Mouse (Mus musculus) liver, embryonic 11.5 days (tissue): ENCODE data around the gene Slc25a47. TPM values are rescaled to one million over a fixed set of nuclear protein-coding genes. Genes with fewer than 3 reads are reported as not detected.

Experiments used
- ATAC-seq: fragments of 200-750 bp; cut with Nextera tagmentation; replicated peaks from 2 replicates; pipeline ENCODE4 v1.8.0; 2017; ENCODE audit warnings: moderate number of reproducible peaks, mild to moderate bottlenecking, moderate TSS enrichment, moderate library complexity; ENCODE audit not compliant: low FRiP score
- DNase-seq: peaks from one replicate; pipeline ENCODE4 v3.0.0-alpha.2; 2017; ENCODE audit warnings: low spot score
- H3K27ac ChIP-seq: fragments of 300-500 bp; sonication (generic); 2 replicates; pipeline ENCODE4 v1.5.1; 2014; ENCODE audit warnings: mild to moderate bottlenecking, low read depth, low read length, control low read depth
- H3K27me3 ChIP-seq: fragments of 300-500 bp; sonication (generic); replicated peaks from 2 replicates; pipeline ENCODE4 v1.6.1; 2014; ENCODE audit warnings: low read length, mixed read lengths; ENCODE audit not compliant: control insufficient read depth, insufficient read depth
- H3K36me3 ChIP-seq: fragments of 300-500 bp; sonication (generic); 2 replicates; pipeline ENCODE4 v1.6.1; 2014; ENCODE audit warnings: mild to moderate bottlenecking, low read length, moderate library complexity, mixed read lengths; ENCODE audit not compliant: control insufficient read depth, insufficient read depth
- H3K4me1 ChIP-seq: fragments of 300-500 bp; sonication (generic); replicated peaks from 2 replicates; pipeline ENCODE4 v1.6.1; 2014; ENCODE audit warnings: low read length, mixed read lengths; ENCODE audit not compliant: control insufficient read depth, insufficient read depth
- H3K4me2 ChIP-seq: fragments of 300-500 bp; sonication (generic); 2 replicates; pipeline ENCODE4 v1.6.1; 2014; ENCODE audit warnings: mild to moderate bottlenecking, control low read depth, moderate library complexity
- H3K4me3 ChIP-seq: fragments of 300-500 bp; sonication (generic); 2 replicates; pipeline ENCODE4 v1.5.1; 2014; ENCODE audit warnings: low read depth, low read length, control low read depth
- H3K9ac ChIP-seq: fragments of 300-500 bp; sonication (generic); 2 replicates; pipeline ENCODE4 v1.6.1; 2014; ENCODE audit warnings: low read depth, low read length, control low read depth
- H3K9me3 ChIP-seq: fragments of 300-500 bp; sonication (generic); 2 replicates; pipeline ENCODE4 v1.6.1; 2016; ENCODE audit warnings: low read length, inconsistent platforms, mixed read lengths; ENCODE audit not compliant: control insufficient read depth
- WGBS: fragments of 180-500 bp; shearing (Covaris S2); extraction: QIAGEN DNeasy Blood & Tissue Kit; methylation state at CpG from one replicate; pipeline ENCODE4 v1.1.7; 2014; 5-methylcytosine and 5-hydroxymethylcytosine counted together
- microRNA counts: library from miRNA; unstranded; fragments of <30 nt; microRNA quantifications from one replicate; lab custom pipeline; 2015
- microRNA-seq: library from miRNA; unstranded; fragments of <30 nt; microRNA quantifications from one replicate; pipeline ENCODE4, GENCODE M21; 2017; ENCODE audit warnings: borderline number of aligned reads
- polyA plus RNA-seq: library from polyadenylated mRNA; unstranded; fragments of >200 nt; fragmentation: Nextera tagmentation; extraction: Ambion mirVana; gene quantifications from 2 replicates; pipeline ENCODE4 v1.2.1, GENCODE M21; 2014

Slc25a47 gene
- polyA plus RNA-seq, 1 experiment from 2014 or later: 4.5 TPM

DNA sequence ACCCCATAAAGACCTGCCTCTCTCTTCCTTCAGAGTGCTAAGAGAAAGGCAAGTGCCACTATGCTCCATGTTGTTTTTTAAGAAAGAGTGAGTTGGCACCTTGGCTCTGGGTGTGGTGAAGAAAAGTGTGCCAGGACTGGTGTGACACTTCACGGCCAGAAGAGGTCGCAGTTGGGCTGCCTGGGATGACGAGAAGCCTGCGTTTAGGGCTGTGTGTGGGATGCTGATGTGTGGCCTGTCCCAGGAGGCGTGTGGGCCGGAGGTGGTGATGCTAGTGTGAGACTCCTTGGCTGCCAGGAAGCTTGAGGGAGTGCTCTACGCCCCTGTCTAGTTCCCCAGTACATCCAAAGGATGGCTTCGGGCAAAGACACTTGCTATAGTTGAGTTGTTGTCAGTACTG, 67.1 kb downstream of the Slc25a47 start:
- no peaks in the 10 kb centered on the region for H3K27me3 ChIP-seq
- peak; percentile 48 for ATAC-seq
- no peaks in the 10 kb centered on the region for H3K4me1 ChIP-seq
- H3K36me3 ChIP-seq: no peaks in the 10 kb centered on the region
- no peak for DNase-seq
- H3K9me3 ChIP-seq: no peaks in the 10 kb centered on the region
- no peak overlapping the region for H3K27ac ChIP-seq
- WGBS: 25% methylated on average over 8 of the region's 8 CpGs
- no peak overlapping the region for H3K4me3 ChIP-seq
- H3K4me2 ChIP-seq: no peak overlapping the region
- H3K9ac ChIP-seq: no peak overlapping the region

DNA sequence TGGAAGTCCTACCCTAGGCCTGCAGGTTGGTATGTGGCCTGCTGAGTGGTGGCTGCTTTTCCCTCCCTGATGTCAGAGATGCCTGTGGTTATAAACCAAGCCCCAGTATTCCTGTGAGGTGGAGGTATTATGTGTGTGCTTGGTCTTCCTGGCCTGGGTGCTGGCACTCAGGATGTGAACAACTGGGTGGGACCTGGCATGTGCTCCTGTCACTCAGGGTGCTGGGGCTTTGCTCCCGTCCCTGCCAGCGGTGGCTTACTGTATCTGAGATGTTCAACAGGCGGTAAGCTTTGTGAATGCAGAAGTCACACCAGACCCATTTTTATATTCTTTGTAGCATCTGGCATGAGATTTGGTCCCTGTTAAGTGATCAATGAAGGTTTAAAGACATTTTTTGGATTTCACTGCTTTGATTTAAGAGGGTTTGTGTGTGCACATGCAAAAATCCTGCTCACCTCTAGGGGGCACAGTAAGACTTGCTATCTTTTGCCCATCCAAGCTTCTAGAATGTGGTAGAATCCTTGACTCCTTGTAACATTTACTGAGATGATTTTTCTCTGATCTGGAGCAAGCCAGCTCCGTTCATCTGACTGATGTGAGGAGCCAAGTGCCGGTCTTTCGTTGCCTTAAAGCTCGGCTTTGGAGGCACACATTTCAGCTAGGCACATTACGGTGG, 67.9 kb downstream of the Slc25a47 start:
- WGBS: 84% methylated on average over 8 of the region's 8 CpGs

DNA sequence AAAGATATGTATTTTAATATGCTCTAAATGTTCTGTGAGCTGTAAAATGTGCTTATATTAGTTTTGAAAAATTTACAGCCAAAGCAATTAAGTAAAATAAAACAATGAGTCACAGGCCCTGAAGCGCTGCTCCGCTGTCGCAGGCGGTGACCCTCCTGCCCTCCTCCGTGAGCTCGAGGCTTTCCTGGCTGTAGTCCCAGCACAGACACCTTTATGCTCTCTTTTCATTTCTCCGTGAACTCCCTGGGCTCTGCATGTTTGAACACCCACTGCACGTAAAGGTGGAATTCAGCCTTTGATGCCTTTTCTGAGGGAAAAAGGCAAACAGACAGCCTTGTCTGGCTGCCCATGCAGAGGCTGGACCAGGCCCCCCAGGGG, 68.4 kb downstream of the Slc25a47 start:
- H3K27ac ChIP-seq: no peak overlapping the region; the same call in 1 of the 2 replicates

More for the DNA sequence above, 67.9 kb downstream of the Slc25a47 start:
- Histone ChIP-seq H3K4me3 (no peak overlapping the region), H3K27ac (no peak overlapping the region; the same call in 1 of the 2 replicates), H3K9ac (no peak overlapping the region), H3K9me3 (no peaks in the 10 kb centered on the region), H3K36me3 (no peaks in the 10 kb centered on the region), H3K4me2 (no peak overlapping the region), H3K27me3 (no peaks in the 10 kb centered on the region), H3K4me1 (no peaks in the 10 kb centered on the region)
- ATAC-seq: no peak
- DNase-seq: no peak

DNA sequence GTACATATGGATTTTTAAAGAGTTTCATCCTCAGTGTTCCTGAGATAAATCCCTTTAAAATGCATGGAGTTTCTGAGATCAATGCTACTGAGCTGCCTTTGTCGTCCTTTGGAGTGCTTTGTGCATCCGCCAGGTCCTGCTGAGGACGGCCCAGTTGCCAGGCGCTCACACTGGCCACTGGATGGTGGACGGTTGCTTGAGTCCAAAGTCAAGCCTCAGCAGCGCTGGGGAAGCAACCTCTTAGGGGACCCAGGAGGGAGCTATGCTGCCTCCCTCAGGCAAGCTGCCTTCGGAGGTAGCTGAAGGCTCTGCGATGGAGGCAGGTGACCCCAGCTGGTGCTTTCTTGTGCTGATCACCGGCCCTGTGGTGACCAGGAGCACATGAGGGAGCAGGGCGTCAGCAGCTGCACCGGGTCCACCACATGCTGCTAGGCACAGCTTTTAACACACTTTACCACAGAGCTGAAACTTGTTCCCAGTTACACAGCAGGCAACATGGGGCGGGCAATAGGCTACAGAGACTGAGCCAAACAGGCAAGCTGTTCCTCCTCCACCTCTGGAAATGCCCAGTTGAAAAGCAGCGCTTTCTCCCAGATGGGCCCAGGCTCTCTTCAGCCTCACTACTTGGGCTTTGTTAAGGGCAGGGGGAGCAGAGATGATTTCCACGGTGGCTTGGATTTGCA, 69.9 kb downstream of the Slc25a47 start:
- Histone ChIP-seq H3K4me3 (no peak overlapping the region), H3K27ac (no peak overlapping the region), H3K9me3 (no peaks in the 10 kb centered on the region), H3K36me3 (no peaks in the 10 kb centered on the region), H3K9ac (no peak overlapping the region), H3K27me3 (no peaks in the 10 kb centered on the region), H3K4me1 (no peaks in the 10 kb centered on the region), H3K4me2 (no peak overlapping the region)
- 67% methylated on average over 14 of the region's 14 CpGs for WGBS
- DNase-seq (no peak), ATAC-seq (no peak)

More for the DNA sequence above, 68.4 kb downstream of the Slc25a47 start:
- 83% methylated on average over 8 of the region's 8 CpGs for WGBS
- Histone ChIP-seq H3K27me3 (no peaks in the 10 kb centered on the region), H3K4me2 (no peak overlapping the region), H3K9me3 (no peaks in the 10 kb centered on the region), H3K4me1 (no peaks in the 10 kb centered on the region), H3K9ac (no peak overlapping the region), H3K36me3 (no peaks in the 10 kb centered on the region), H3K4me3 (no peak overlapping the region)
- no peak for ATAC-seq
- DNase-seq: no peak

DNA sequence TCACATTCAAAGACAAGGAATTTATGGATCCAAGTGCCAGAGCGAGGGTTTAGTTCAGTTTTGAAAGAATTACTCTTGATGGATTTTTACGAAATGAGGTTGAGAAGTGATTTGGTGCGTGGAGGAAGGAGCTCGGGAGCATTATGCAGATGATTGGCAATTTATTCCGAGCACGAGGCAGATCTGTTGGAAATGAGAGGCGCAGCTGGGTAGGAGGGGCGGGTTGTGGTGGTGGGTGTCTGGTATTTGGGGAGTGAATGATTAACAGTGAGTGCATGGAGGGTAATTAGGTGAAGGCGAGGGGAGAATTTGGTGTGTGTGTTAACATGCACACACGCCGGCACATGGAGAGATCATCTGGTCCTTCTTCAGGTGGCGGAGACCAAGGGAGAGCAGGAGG, 70.6 kb downstream of the Slc25a47 start:
- no peak for DNase-seq
- no peaks in the 10 kb centered on the region for H3K27me3 ChIP-seq
- H3K4me1 ChIP-seq: no peaks in the 10 kb centered on the region
- H3K4me2 ChIP-seq: no peak overlapping the region
- H3K9ac ChIP-seq: no peak overlapping the region
- WGBS: 80% methylated on average over 12 of the region's 12 CpGs
- no peak for ATAC-seq
- no peaks in the 10 kb centered on the region for H3K9me3 ChIP-seq
- no peak overlapping the region for H3K4me3 ChIP-seq
- no peaks in the 10 kb centered on the region for H3K36me3 ChIP-seq
- H3K27ac ChIP-seq: no peak overlapping the region

MicroRNA genes within 50 kb of the gene (microRNA counts, 519-probe panel; counts per million panel counts)
- microRNA mmu-miR-345-3p (lab: Ali Mortazavi, UCI): not detected
- microRNA mmu-miR-345-5p (lab: Ali Mortazavi, UCI): 3,003 counts per million, percentile 11 among the panel's probes with 10 or more counts

Small RNA genes lying within 50 kb of the gene (microRNA-seq; reads per million reads assigned to microRNA genes)
- gene Mir345: 102 reads per million, percentile 48 among the genes with 10 or more reads in this experiment

Other genes with a start within 250 kb of the Slc25a47 start
- gene Degs2, start 133.7 kb upstream of the Slc25a47 start, polyA plus RNA-seq: 0.33 and 0.48 TPM in 2 replicates
- 17.9 and 19.2 TPM in 2 replicates for gene Yy1, start 43.1 kb upstream of the Slc25a47 start, polyA plus RNA-seq
- gene Slc25a29, start 163 bp upstream of the Slc25a47 start, polyA plus RNA-seq: 2.9 and 3.9 TPM in 2 replicates
- gene Wdr25, start 57.6 kb downstream of the Slc25a47 start, polyA plus RNA-seq: 4.1 and 5.3 TPM in 2 replicates
- 90.8 and 102 TPM in 2 replicates for gene Wars, start 58.1 kb downstream of the Slc25a47 start, polyA plus RNA-seq
- gene Begain, start 232.2 kb downstream of the Slc25a47 start, polyA plus RNA-seq: 2.2 and 3.2 TPM in 2 replicates